Mouse (Mus musculus) midbrain, embryonic 15.5 days (tissue): Measurements from ENCODE around the gene Dsp. TPM values are rescaled to one million over a fixed set of nuclear protein-coding genes. Genes with fewer than 3 reads are reported as not detected.
A peak's percentile ranks its signal among the peaks of the same experiment; 100 is the strongest.

Source experiments
- ATAC-seq: fragments of 200-750 bp; cut with Nextera tagmentation; replicated peaks from 2 replicates; pipeline ENCODE4 v1.8.0; 2017; ENCODE audit warnings: moderate TSS enrichment
- H3K27ac ChIP-seq: fragments of 300-500 bp; sonication (generic); 2 replicates; pipeline ENCODE4 v1.5.1; 2015; ENCODE audit warnings: mild to moderate bottlenecking, inconsistent platforms
- H3K27me3 ChIP-seq: fragments of 300-500 bp; sonication (generic); replicated peaks from 2 replicates; pipeline ENCODE4 v1.6.1; 2015; ENCODE audit warnings: inconsistent platforms
- H3K36me3 ChIP-seq: fragments of 300-500 bp; sonication (generic); replicated peaks from 2 replicates; pipeline ENCODE4 v1.6.1; 2015; ENCODE audit warnings: inconsistent platforms
- H3K4me1 ChIP-seq: fragments of 300-500 bp; sonication (generic); 2 replicates; pipeline ENCODE4 v1.6.1; 2015; ENCODE audit warnings: inconsistent platforms
- H3K4me2 ChIP-seq: fragments of 300-500 bp; sonication (generic); 2 replicates; pipeline ENCODE4 v1.6.1; 2015; ENCODE audit warnings: inconsistent platforms, mild to moderate bottlenecking, moderate library complexity
- H3K4me3 ChIP-seq: fragments of 300-500 bp; sonication (generic); 2 replicates; pipeline ENCODE4 v1.5.1; 2015; ENCODE audit warnings: mild to moderate bottlenecking, inconsistent platforms
- H3K9ac ChIP-seq: fragments of 300-500 bp; sonication (generic); 2 replicates; pipeline ENCODE4 v1.6.1; 2015; ENCODE audit warnings: mild to moderate bottlenecking, inconsistent platforms
- H3K9me3 ChIP-seq: fragments of 300-500 bp; sonication (generic); 2 replicates; pipeline ENCODE4 v1.6.1; 2016; ENCODE audit warnings: inconsistent platforms
- WGBS: fragments of 180-500 bp; shearing (Covaris S2); methylation state at CpG from one replicate; pipeline ENCODE4 v1.1.7; 2015; ENCODE audit warnings: mixed read lengths; 5-methylcytosine and 5-hydroxymethylcytosine counted together
- polyA plus RNA-seq: library from polyadenylated mRNA; unstranded; fragments of >200 nt; fragmentation: Nextera tagmentation; extraction: Ambion mirVana; gene quantifications from 2 replicates; pipeline ENCODE4 v1.2.1, GENCODE M21; 2015

Gene Dsp
- polyA plus RNA-seq: 0.09 and 0.15 TPM in 2 replicates

DNA sequence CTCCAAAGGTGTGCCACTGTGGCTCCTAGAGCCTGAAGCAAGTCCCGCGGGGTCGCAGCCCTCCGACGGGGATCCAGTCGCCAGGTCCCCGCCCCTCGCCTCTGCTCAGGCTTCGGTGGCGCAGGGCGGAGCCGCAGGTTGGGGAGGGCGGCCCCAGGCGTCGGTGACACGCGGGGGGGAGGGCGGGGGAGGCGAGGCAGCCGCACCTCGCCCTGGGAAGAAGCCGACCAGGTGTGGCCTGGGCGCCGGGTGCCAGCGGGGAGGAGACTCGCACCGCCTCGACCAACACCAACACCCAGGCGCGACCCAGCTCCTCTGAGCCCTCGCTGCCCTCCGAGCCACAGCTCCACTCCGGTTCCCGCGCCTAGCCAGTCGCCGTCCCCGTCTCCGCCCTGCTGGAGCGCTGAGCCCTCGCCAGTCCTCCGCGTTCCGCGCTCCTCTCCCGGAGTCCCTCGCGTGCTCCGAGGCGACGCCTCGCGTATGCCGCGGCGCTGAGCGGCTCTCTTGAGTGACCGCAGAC lies at the start of gene Dsp:
TSS of gene Dsp (plus strand) at position 226 of the 520 bp plus-strand sequence.
- WGBS: under 1% methylated on average over 57 of the region's 58 CpGs
- peak; percentile 83 for ATAC-seq
- Histone ChIP-seq H3K36me3 (no peaks in the 10 kb centered on the region), H3K4me1 (peaks cover 21% of the 10 kb centered on the region), H3K4me2 (peak within 1 kb of the TSS; percentile 63), H3K27ac (no peak within 1 kb of the TSS), H3K4me3 (peak within 1 kb of the TSS; percentile 38), H3K9ac (peak within 1 kb of the TSS; percentile 17; the same call in 1 of the 2 replicates), H3K27me3 (peaks cover 61% of the 10 kb centered on the region), H3K9me3 (no peaks in the 10 kb centered on the region)

DNA sequence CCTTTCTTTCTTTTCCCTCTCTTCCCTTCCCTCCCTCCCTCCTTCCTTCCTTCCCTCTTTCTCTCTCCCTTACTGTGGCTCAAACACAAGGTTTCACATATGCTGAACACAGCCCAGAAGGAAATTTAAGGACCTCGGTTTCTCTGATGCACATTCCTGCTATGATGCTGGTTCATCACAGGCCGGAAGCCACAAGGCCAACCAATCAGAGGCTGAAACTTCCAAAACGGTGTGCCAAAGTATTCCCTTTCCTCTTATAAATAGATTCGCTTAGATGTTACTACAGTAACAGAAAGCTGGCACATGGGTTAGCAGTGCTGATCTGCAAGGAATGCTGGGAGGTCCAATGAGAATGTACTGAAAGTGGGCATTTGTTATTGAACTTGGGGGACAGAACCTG lies 47.7 kb upstream of the Dsp start:
- no peaks in the 10 kb centered on the region for H3K4me1 ChIP-seq
- H3K27ac ChIP-seq: no peak overlapping the region
- no peak overlapping the region for H3K4me2 ChIP-seq
- H3K4me3 ChIP-seq: no peak overlapping the region
- no peak overlapping the region for H3K9ac ChIP-seq
- WGBS: 86% methylated on average over 4 of the region's 4 CpGs
- H3K36me3 ChIP-seq: no peaks in the 10 kb centered on the region
- no peak for ATAC-seq
- no peaks in the 10 kb centered on the region for H3K9me3 ChIP-seq
- no peaks in the 10 kb centered on the region for H3K27me3 ChIP-seq

DNA sequence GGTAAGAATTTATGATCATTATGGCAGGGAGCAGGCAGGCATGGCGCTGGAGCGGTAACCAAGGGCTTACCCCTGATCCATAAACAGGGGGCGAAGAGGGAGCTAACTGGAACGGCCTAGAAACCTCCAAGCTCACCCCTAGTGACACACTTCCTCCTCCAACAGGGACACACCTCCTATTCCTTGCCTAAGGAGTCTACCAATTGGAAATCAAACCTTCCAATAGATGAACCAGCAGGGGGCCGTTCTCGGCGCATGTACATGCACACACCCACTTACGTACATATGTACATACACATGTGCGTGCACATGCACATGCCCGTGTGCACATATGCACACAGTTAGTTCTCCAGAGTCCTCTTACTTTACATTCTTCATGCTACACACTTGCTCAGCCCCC lies 46.6 kb upstream of the Dsp start:
- no peak overlapping the region for H3K27ac ChIP-seq
- no peak overlapping the region for H3K9ac ChIP-seq
- no peaks in the 10 kb centered on the region for H3K4me1 ChIP-seq
- H3K4me2 ChIP-seq: no peak overlapping the region
- 93% methylated on average over 10 of the region's 10 CpGs for WGBS
- no peaks in the 10 kb centered on the region for H3K9me3 ChIP-seq
- no peaks in the 10 kb centered on the region for H3K27me3 ChIP-seq
- H3K4me3 ChIP-seq: no peak overlapping the region
- no peak for ATAC-seq
- H3K36me3 ChIP-seq: no peaks in the 10 kb centered on the region

DNA sequence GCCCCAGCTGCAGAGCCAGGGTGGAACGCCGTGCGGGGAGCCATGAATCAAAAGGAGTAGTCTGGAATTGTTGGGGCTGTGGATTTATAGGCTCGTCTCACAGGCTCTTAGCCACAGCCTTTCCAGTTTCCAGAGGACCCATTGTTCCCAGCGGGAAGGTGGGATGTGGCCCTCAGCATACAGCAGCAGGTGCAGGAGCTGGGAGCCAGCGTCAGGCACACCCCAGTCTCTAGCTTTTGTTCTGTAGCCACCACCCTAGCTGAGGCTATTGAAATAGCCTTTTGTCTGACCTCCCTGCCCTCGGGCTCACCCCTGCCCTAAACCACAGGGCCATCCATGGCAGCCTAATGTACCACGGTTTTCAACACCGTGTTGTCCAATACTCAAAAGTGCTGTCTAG lies 42.0 kb upstream of the Dsp start:
- H3K36me3 ChIP-seq: no peaks in the 10 kb centered on the region
- no peak overlapping the region for H3K4me2 ChIP-seq
- no peak for ATAC-seq
- 72% methylated on average over 9 of the region's 9 CpGs for WGBS
- no peak overlapping the region for H3K9ac ChIP-seq
- H3K4me1 ChIP-seq: no peaks in the 10 kb centered on the region
- no peak overlapping the region for H3K27ac ChIP-seq
- H3K9me3 ChIP-seq: no peaks in the 10 kb centered on the region
- no peaks in the 10 kb centered on the region for H3K27me3 ChIP-seq
- H3K4me3 ChIP-seq: no peak overlapping the region

DNA sequence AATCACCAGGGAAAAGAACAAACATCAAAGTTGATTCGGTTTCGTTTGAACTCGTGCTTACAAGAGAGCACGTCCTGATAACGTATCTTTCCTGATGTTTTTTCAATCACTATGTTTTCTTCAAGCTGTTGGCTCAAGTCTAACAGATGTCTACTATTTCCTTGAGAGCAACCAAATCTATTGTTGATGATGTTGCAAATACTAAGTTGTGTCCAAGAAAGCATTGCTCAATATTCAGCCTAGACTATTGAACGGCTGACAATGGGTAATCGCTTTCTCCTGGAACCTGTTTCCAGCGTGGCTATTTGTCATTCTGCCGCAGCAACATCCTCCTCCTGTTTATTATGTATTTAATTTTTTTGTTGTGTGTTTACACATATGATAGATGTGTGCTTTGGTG lies 28.8 kb upstream of the Dsp start:
- WGBS: 85% methylated on average over 9 of the region's 9 CpGs
- H3K4me1 ChIP-seq: no peaks in the 10 kb centered on the region
- no peak overlapping the region for H3K9ac ChIP-seq
- no peaks in the 10 kb centered on the region for H3K36me3 ChIP-seq
- H3K27ac ChIP-seq: no peak overlapping the region
- H3K4me2 ChIP-seq: no peak overlapping the region
- H3K4me3 ChIP-seq: no peak overlapping the region
- no peaks in the 10 kb centered on the region for H3K27me3 ChIP-seq
- no peaks in the 10 kb centered on the region for H3K9me3 ChIP-seq
- ATAC-seq: no peak

DNA sequence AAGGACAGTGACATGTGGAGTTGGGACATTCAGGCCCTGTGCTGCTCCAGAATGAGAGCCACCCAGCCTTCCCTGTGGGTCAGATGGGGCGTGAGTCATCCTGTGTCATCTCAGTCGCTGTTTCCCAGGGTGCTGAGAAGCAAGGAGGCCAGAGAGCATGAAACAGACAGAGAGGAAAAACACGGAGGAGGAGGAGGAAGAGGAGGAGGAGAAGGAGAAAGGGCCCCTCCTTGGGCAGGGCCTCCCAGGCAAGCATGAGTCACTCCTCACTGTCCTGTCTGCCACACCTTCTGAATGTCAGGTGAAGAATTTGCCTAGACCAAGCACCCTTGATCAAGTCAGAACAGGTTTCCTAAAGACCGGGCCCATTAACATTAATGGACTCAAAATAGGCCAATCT lies 27.4 kb upstream of the Dsp start:
- WGBS: 81% methylated on average over 4 of the region's 4 CpGs
- Histone ChIP-seq H3K4me3 (no peak overlapping the region), H3K27me3 (no peaks in the 10 kb centered on the region), H3K9me3 (no peaks in the 10 kb centered on the region), H3K4me1 (no peaks in the 10 kb centered on the region), H3K4me2 (no peak overlapping the region), H3K36me3 (no peaks in the 10 kb centered on the region), H3K9ac (no peak overlapping the region), H3K27ac (no peak overlapping the region)
- ATAC-seq: no peak

DNA sequence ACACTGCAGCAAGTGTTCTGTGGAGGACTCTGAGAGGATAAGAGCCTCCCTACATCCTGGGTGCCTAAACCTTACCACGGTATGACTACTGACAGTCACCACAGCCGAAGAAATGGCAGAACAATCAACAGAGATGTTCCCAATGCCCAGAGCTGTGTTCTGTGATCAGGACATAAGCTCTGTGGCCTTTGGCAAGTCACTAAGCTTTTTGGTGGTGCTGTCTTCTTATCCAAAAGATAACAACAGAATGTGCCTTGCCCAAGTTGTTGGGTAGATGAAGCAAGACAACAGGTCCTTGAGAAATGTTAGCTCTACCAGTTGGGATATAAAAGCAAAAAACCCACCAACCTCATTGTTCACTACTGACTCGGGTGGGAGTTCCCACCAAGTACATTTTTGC lies 23.4 kb upstream of the Dsp start:
- Histone ChIP-seq H3K27ac (no peak overlapping the region), H3K4me3 (no peak overlapping the region), H3K9ac (no peak overlapping the region), H3K9me3 (no peaks in the 10 kb centered on the region), H3K4me1 (no peaks in the 10 kb centered on the region), H3K36me3 (no peaks in the 10 kb centered on the region), H3K4me2 (no peak overlapping the region), H3K27me3 (no peaks in the 10 kb centered on the region)
- 84% methylated on average over 3 of the region's 3 CpGs for WGBS
- ATAC-seq: no peak

DNA sequence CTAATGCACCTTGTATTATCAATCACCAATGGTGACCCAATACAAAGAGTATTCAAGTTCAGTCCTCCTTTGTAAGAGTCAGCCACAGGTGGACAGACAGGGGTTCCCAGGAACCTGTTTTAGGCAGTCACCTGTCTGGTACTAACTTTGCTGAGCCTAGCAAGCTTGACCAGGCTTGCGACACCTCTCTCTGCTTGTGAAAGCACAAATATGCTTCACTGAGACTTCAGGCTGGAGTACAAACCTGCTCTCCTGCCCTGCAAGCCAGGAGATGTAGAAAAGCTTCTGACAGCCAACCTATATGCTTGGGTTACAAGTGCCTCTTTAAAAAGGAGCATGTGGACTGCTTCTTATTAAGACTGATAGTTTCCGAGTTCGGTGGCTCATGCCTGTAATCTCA lies 22.8 kb upstream of the Dsp start:
- no peaks in the 10 kb centered on the region for H3K36me3 ChIP-seq
- no peaks in the 10 kb centered on the region for H3K27me3 ChIP-seq
- no peak overlapping the region for H3K9ac ChIP-seq
- H3K4me1 ChIP-seq: no peaks in the 10 kb centered on the region
- no peak for ATAC-seq
- H3K4me3 ChIP-seq: no peak overlapping the region
- WGBS: 88% methylated on average over 3 of the region's 3 CpGs
- H3K27ac ChIP-seq: no peak overlapping the region
- H3K9me3 ChIP-seq: no peaks in the 10 kb centered on the region
- no peak overlapping the region for H3K4me2 ChIP-seq

DNA sequence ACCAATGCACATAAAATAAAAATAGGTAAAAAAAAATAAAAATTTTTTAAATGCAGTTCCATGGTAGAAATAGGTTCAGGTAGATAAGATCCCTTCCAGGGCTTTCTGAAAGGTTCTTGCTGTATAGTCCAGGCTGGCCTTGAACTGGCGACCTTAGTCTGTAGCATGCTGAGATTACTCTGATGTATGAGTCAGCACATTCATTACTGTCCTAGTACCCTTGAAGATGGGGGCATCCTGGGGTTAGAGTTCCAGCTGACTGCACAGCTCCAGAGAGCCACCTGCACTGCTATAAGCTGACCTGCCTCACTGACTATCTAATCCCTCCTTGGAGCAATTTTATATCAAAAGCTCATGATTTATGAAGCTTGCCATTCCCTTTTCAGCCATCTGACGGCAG lies 21.6 kb upstream of the Dsp start:
- Histone ChIP-seq H3K4me2 (no peak overlapping the region), H3K27ac (no peak overlapping the region), H3K4me1 (no peaks in the 10 kb centered on the region), H3K4me3 (no peak overlapping the region), H3K36me3 (no peaks in the 10 kb centered on the region), H3K9me3 (no peaks in the 10 kb centered on the region), H3K27me3 (no peaks in the 10 kb centered on the region), H3K9ac (no peak overlapping the region)
- whole genome bisulfite sequencing: 81% methylated on average over 2 of the region's 2 CpGs
- no peak for ATAC-seq

DNA sequence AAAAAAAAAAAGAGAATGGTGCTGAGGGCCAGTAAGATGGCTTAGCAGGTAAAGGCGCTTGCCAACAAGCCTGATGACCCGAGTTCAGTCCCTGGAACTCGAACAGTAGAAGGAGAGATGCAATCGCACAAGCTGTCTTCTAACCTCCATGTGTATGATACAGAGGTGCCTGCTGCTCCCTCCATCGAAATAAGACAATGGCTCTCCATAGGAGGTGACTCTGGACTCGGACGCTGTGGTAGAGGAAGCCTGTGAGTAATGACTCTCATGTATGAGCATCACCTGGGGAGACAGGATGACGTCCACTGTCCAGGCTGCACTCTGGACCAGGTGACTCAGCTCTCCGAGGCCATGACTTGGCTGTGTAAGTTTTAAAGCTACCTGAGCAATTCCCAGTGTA lies 21.0 kb upstream of the Dsp start:
- Histone ChIP-seq H3K4me1 (no peaks in the 10 kb centered on the region), H3K36me3 (no peaks in the 10 kb centered on the region), H3K27me3 (no peaks in the 10 kb centered on the region), H3K27ac (no peak overlapping the region), H3K4me2 (no peak overlapping the region), H3K4me3 (no peak overlapping the region), H3K9me3 (no peaks in the 10 kb centered on the region), H3K9ac (no peak overlapping the region)
- 88% methylated on average over 9 of the region's 9 CpGs for WGBS
- ATAC-seq: no peak

DNA sequence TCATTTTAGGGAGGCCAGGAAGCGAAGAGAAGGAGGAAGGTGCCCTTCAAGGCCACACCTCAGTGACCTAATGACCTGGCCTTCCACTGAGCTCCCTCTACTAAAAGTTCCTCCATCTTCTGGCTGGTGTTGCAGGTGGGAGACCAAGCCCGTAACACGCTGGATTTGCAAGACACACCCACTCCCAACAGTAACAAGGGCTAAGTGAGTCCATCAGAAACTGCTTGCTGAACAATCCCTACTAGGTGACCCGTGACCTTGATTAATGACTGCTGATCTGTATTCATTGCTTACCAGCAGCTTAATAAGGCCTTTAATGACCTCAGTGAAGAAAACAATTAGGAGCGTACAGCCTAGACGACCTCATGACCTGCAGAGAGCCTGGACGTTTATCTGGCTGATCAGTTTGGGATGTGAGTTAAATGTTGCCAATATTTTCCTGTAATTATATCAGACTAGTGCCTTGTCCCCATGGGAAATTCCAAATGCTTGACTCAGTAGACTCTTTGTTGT lies 18.0 kb upstream of the Dsp start:
- WGBS: 67% methylated on average over 7 of the region's 7 CpGs
- Histone ChIP-seq H3K4me2 (no peak overlapping the region), H3K4me1 (no peaks in the 10 kb centered on the region), H3K9ac (no peak overlapping the region), H3K9me3 (no peaks in the 10 kb centered on the region), H3K4me3 (no peak overlapping the region), H3K36me3 (no peaks in the 10 kb centered on the region), H3K27me3 (no peaks in the 10 kb centered on the region), H3K27ac (no peak overlapping the region)
- ATAC-seq: no peak

DNA sequence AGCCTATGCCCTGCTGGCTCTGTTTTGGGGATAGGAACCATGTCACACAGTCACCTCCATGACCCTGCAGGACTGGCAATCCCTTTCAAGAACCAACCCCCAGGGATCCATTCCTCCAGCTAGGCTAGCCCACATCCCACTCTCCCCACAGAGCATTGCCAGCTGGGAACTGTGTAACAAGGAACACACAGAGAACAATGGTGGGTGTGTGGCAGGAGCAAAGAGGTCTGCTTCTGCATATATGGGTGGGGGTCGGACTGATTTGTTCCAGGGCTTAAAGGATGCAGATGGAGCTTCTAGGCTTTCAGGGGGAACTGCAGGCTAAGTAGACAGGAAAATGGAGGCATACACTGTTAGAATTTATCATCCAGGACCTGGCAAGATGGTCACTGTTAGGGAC lies 10.6 kb upstream of the Dsp start:
- Histone ChIP-seq H3K27ac (no peak overlapping the region), H3K4me3 (no peak overlapping the region), H3K9ac (no peak overlapping the region), H3K4me2 (no peak overlapping the region), H3K9me3 (no peaks in the 10 kb centered on the region), H3K4me1 (no peaks in the 10 kb centered on the region), H3K27me3 (peaks cover 8% of the 10 kb centered on the region), H3K36me3 (no peaks in the 10 kb centered on the region)
- WGBS: 52% methylated on average over 1 of the region's 1 CpGs
- no peak for ATAC-seq

DNA sequence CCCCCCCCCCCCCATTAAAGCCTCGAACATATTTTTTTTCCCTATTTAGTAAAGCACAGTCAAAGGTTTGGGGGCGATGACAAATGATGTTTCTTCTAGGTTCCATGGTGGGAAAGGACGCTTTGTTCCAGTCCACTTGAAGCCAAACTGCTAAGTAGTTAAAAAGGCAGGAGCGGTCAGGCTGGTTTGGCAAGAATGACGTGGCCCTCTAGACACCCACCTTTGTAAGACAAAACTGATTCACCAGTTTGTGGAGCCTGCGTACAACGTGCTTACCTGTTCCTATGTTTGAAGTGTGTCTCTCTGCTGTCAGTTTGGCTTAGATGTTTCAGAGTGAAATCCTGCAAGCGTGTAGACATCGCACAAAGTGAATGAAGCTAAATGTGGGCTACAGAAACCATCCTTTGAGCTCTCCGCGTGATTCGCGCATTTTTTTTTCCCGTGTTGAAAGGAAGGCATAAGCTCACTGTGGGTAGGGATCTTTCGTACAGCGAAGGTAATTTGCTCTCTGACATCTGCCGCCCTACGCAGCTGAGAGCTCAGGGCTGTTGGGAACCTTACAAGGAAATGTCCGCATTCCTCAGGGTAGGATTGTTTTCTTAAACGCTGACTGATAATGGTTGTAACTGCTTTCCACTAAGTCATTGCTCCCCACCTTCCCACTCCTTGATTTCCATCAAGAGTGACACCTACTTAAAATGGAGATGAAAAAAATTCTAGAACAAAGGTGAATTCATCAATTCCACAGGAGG lies 6.0 kb upstream of the Dsp start:
- WGBS: 14% methylated on average over 20 of the region's 20 CpGs
- no peak overlapping the region for H3K27ac ChIP-seq
- H3K4me3 ChIP-seq: no peak overlapping the region

More for the DNA sequence above, 6.0 kb upstream of the Dsp start:
- peak overlapping the region; percentile 26 for H3K4me2 ChIP-seq
- ATAC-seq: no peak
- H3K27me3 ChIP-seq: peaks cover 32% of the 10 kb centered on the region
- no peaks in the 10 kb centered on the region for H3K9me3 ChIP-seq
- H3K36me3 ChIP-seq: no peaks in the 10 kb centered on the region
- no peaks in the 10 kb centered on the region for H3K4me1 ChIP-seq
- H3K9ac ChIP-seq: no peak overlapping the region
